Mouse (Mus musculus) G1E (cell line): ENCODE results near the gene App.

ENCODE experiments used
- CTCF ChIP-seq: IDR thresholded peaks from 2 replicates; pipeline ENCODE4 v1.5.1; 2012; ENCODE audit warnings: low read depth, low read length, inconsistent platforms, mixed read lengths
- GATA1 ChIP-seq: IDR thresholded peaks from 2 replicates; pipeline ENCODE4 v1.6.1; 2012; ENCODE audit warnings: borderline replicate concordance, low read length, inconsistent platforms, mixed read lengths
- POLR2AphosphoS5 ChIP-seq: IDR thresholded peaks from 2 replicates; pipeline ENCODE4 v1.6.1; 2012; ENCODE audit warnings: low read depth, low read length, inconsistent platforms; ENCODE audit not compliant: insufficient replicate concordance
- TAL1 ChIP-seq: conservative IDR thresholded peaks from 2 replicates; pipeline ENCODE4 v1.6.1; 2012; ENCODE audit warnings: low read depth, low read length, inconsistent platforms, mixed read lengths

DNA sequence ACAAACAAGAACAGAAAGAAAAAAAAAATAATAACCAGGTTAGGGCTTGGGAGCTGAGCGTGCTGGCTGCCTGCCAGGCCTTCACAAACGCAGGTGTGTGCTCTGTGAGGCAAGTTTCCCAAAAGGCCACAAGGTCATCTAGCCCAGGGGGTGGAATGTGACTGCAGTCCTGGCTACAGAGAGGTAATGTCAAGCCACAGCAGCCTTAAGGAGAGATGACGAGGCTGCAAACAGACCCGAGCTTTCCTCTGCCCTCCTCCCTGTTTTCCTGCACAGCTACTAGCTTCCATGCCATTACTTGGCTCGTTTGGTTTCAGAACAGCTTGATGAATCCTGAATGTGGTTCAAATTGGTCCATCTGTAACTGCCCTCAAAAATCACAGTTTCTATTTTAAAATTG lies 4.7 kb downstream of the App start:
- TF ChIP-seq TAL1 (no peak), GATA1 (no peak), CTCF (no peak), POLR2AphosphoS5 (no peak)
